Comparison of ENCODE assay signal across 30 mouse cellular contexts in the genomic region with DNA sequence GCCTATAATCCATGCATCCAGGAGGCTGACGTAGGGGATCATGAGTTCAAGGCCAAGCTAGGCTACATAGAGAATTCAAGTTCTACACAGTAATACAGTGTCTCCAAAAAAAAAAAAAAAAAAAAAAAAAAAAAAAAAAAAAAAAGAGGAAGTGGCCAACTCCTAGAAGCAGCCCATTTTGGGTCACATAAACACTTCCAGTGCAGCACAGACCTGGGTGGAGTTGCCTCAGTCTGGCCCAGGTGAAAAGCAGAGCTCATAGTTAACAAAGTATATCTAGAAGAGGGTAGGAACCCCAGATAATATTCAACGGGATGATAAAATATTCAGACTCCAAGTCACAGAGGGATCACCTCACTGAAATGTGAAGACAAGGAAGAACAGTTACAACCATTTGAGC.
DNase-seq lines count a peak whose midpoint lies in the region; ATAC-seq and TF ChIP-seq lines count a peak whose summit lies in the region.
"Had no signal": no experiment of that assay in that cellular context is flagged by ENCODE, and none has a peak within 500 bp of the region (broad histone marks: within the 10 kb centered on the region; RNA-seq: fewer than 3 reads in every experiment).

No protein-coding gene starts in this region.

- peaks cover 2% of the 10 kb centered on the region for H3K36me3 ChIP-seq in G1E (replicated peaks)
- H3K36me3 ChIP-seq: embryonic facial prominence, embryonic 10.5 days; embryonic facial prominence, embryonic 13.5 days; forebrain, embryonic 12.5 days; forebrain, embryonic 15.5 days; heart, embryonic 12.5 days; heart, embryonic 15.5 days; hindbrain, embryonic 10.5 days; hindbrain, embryonic 13.5 days; intestine, embryonic 15.5 days had no signal

- H3K4me3 ChIP-seq in G1E (ENCODE audit: low read depth, low read length) = no peak overlapping the region
- H3K4me3 ChIP-seq: embryonic facial prominence, embryonic 10.5 days; embryonic facial prominence, embryonic 13.5 days; erythroblast, embryonic 14.5 days; forebrain, embryonic 12.5 days; forebrain, embryonic 15.5 days; heart, embryonic 12.5 days; heart, embryonic 15.5 days; hindbrain, embryonic 10.5 days; hindbrain, embryonic 13.5 days; intestine, embryonic 15.5 days had no signal

- H3K27me3 ChIP-seq in G1E (ENCODE audit: insufficient read depth, low read length) = no peaks in the 10 kb centered on the region
- H3K27me3 ChIP-seq: forebrain, embryonic 15.5 days; heart, embryonic 12.5 days; heart, embryonic 15.5 days; intestine, embryonic 15.5 days had no signal

- peaks cover 3% of the 10 kb centered on the region; the same call in 1 of the 2 replicates for H3K4me1 ChIP-seq in G1E (ENCODE audit: insufficient read depth, low read depth, low read length)
- H3K4me1 ChIP-seq: embryonic facial prominence, embryonic 10.5 days; embryonic facial prominence, embryonic 13.5 days; forebrain, embryonic 12.5 days; forebrain, embryonic 15.5 days; heart, embryonic 12.5 days; heart, embryonic 15.5 days; hindbrain, embryonic 10.5 days; hindbrain, embryonic 13.5 days; intestine, embryonic 15.5 days had no signal

- no peak for ATAC-seq in G1E (ENCODE audit: extremely low read depth, insufficient number of reproducible peaks, low FRiP score, poor library complexity, severe bottlenecking)
- peak; percentile 54; the same call in 1 of the 2 replicates for ATAC-seq in common myeloid progenitor, adult 5-6 weeks (replicated peaks; ENCODE audit: low read depth, poor library complexity, severe bottlenecking)
- peak; percentile 68 for ATAC-seq in megakaryocyte progenitor cell, adult 5-6 weeks (replicated peaks; ENCODE audit: poor library complexity)
- ATAC-seq: forebrain, embryonic 15.5 days; hindbrain, embryonic 16.5 days; intestine, embryonic 15.5 days; Patski had no signal

- DNase-seq in 416B (ENCODE audit: low read depth) (peak; percentile 0), G1E (ENCODE audit: low spot score) (peak; percentile 2)
- no peak for DNase-seq in cerebellum, adult 9-11 months
- no peak for DNase-seq in testis, postnatal 10 days (ENCODE audit: low spot score)
- no peak for DNase-seq in ovary, postnatal 36 days (ENCODE audit: low spot score)
- DNase-seq: adrenal gland, adult 2 months; adrenal gland, postnatal 14 days; cerebellum, adult 18-20 months; cerebellum, adult 9-10 months; cerebellum, postnatal 25 days; embryo, embryonic 11 days; gastrocnemius, postnatal 10 days; heart, adult 18-20 months; heart, postnatal 10 days; heart, postnatal 36 days; kidney, adult 11 months had no signal

- H3K9me3 ChIP-seq in G1E (replicated peaks) = no peaks in the 10 kb centered on the region
- H3K9me3 ChIP-seq: embryonic facial prominence, embryonic 10.5 days; embryonic facial prominence, embryonic 13.5 days; forebrain, embryonic 12.5 days; forebrain, embryonic 15.5 days; heart, embryonic 12.5 days; heart, embryonic 15.5 days; hindbrain, embryonic 10.5 days; hindbrain, embryonic 13.5 days; intestine, embryonic 15.5 days had no signal

- no peak for TF ChIP-seq CTCF in G1E (IDR thresholded peaks at IDR 0.05; ENCODE audit: low read depth, low read length)

Comparison
In these comparisons a context has a peak if more than half of its experiments do, and no peak if none do; other contexts are left out.
1. DNase-seq: peak in 416B (single experiment) and G1E (single experiment); none in cerebellum, adult 9-11 months (single experiment), testis, postnatal 10 days (single experiment) and ovary, postnatal 36 days (single experiment).